Mouse (Mus musculus) neural tube, embryonic 12.5 days (tissue): ENCODE data around the gene AC153137.1. TPM values are rescaled to one million over a fixed set of nuclear protein-coding genes. Genes with fewer than 3 reads are reported as not detected.

ENCODE experiments used
- ATAC-seq: fragments of 200-750 bp; cut with Nextera tagmentation; 2 replicates; pipeline ENCODE4 v1.8.0; 2017; ENCODE audit warnings: low read depth, mild to moderate bottlenecking, moderate TSS enrichment, moderate library complexity; ENCODE audit not compliant: low FRiP score
- H3K27ac ChIP-seq: fragments of 300-500 bp; sonication (generic); 2 replicates; pipeline ENCODE4 v1.5.1; 2016
- H3K27me3 ChIP-seq: fragments of 300-500 bp; sonication (generic); replicated peaks from 2 replicates; pipeline ENCODE4 v1.6.1; 2016; ENCODE audit warnings: mild to moderate bottlenecking
- H3K36me3 ChIP-seq: fragments of 300-500 bp; sonication (generic); 2 replicates; pipeline ENCODE4 v1.6.1; 2016; ENCODE audit warnings: mild to moderate bottlenecking
- H3K4me1 ChIP-seq: fragments of 300-500 bp; sonication (generic); 2 replicates; pipeline ENCODE4 v1.6.1; 2016
- H3K4me2 ChIP-seq: fragments of 300-500 bp; sonication (generic); replicated peaks from 2 replicates; pipeline ENCODE4 v1.6.1; 2016; ENCODE audit warnings: mild to moderate bottlenecking
- H3K4me3 ChIP-seq: fragments of 300-500 bp; sonication (generic); 2 replicates; pipeline ENCODE4 v1.5.1; 2016
- H3K9ac ChIP-seq: fragments of 300-500 bp; sonication (generic); 2 replicates; pipeline ENCODE4 v1.6.1; 2016; ENCODE audit warnings: mild to moderate bottlenecking
- H3K9me3 ChIP-seq: fragments of 300-500 bp; sonication (generic); 2 replicates; pipeline ENCODE4 v1.6.1; 2016; ENCODE audit warnings: mild to moderate bottlenecking
- WGBS: fragments of 180-500 bp; shearing (Covaris S2); methylation state at CpG from one replicate; pipeline ENCODE4 v1.1.7; 2016; 5-methylcytosine and 5-hydroxymethylcytosine counted together
- polyA plus RNA-seq: library from polyadenylated mRNA; unstranded; fragments of >200 nt; fragmentation: Nextera tagmentation; extraction: Ambion mirVana; gene quantifications from 2 replicates; pipeline ENCODE4 v1.2.1, GENCODE M21; 2016

The AC153137.1 gene
- polyA plus RNA-seq, 1 experiment from 2014 or later: not detected

DNA sequence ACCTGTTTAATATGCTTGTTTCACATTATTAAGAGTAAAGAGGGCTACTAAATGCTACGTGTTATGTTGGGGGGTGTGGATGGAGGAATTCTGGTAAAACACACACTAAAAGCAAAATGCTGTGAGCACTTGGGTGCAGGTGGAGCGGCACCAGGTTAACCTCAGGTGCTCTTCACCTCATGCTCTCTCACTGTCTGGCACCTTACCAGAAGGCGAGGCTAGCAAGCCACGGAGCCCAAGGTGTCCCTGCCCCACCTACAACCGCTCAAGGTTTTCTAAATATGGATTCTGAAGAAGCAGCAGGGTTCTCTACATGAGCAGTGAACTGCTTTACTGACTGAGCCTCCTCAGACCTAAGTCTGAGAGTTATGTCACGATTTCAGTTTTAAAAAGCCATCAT, 32.6 kb downstream of the AC153137.1 start:
- no peak overlapping the region for H3K27ac ChIP-seq
- peaks cover 27% of the 10 kb centered on the region for H3K36me3 ChIP-seq
- WGBS: 95% methylated on average over 6 of the region's 6 CpGs
- no peak for ATAC-seq
- H3K9me3 ChIP-seq: no peaks in the 10 kb centered on the region
- H3K4me2 ChIP-seq: no peak overlapping the region
- no peak overlapping the region for H3K4me3 ChIP-seq
- H3K9ac ChIP-seq: no peak overlapping the region
- H3K4me1 ChIP-seq: peaks cover 10% of the 10 kb centered on the region; the same call in 1 of the 2 replicates
- H3K27me3 ChIP-seq: no peaks in the 10 kb centered on the region

DNA sequence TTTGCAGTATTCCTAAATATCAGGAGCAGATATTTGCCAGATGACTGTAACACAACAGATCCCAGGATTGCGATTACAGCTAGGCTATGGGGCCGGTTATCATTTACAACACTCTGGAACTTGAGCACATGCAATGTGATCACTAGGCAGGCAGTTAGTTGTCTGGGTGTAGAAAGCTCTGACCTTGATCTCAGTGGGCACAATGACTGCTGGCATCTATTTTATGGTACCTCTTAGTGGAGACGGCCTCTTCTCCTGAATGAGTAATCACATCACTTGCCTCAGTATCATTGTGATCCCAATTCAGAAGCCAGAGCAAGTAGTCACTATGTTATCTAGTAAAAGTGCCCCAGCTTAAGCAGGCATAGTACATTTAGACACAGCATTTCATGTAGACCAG, 37.2 kb downstream of the AC153137.1 start:
- Histone ChIP-seq H3K27me3 (no peaks in the 10 kb centered on the region), H3K4me3 (no peak overlapping the region), H3K36me3 (peaks cover 24% of the 10 kb centered on the region), H3K9me3 (no peaks in the 10 kb centered on the region), H3K4me1 (no peaks in the 10 kb centered on the region), H3K9ac (no peak overlapping the region), H3K4me2 (no peak overlapping the region), H3K27ac (no peak overlapping the region)
- ATAC-seq: no peak
- WGBS: 63% methylated on average over 3 of the region's 3 CpGs

DNA sequence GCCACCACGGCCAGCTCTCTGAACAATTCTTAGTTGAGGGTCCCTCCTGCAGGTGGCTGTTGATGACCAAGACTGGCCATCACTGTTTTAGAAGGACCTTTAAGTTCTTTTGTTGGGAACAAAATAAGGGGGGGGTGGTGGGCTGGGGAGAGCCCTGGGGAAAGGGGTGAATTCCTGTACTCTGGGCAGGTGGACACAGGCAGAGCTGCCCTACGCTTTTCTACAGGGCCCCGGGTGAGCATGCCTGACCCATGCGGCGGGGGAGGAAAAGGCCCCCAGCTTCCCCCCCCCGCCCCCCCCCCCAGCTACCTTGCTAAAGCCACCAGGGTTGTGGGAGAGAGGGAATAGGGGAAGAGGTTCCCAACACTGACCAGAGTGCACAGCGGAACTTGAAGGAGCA, 39.4 kb downstream of the AC153137.1 start:
- no peaks in the 10 kb centered on the region for H3K9me3 ChIP-seq
- no peak overlapping the region for H3K9ac ChIP-seq
- no peak for ATAC-seq
- H3K36me3 ChIP-seq: peaks cover 5% of the 10 kb centered on the region
- no peaks in the 10 kb centered on the region for H3K4me1 ChIP-seq
- 78% methylated on average over 7 of the region's 7 CpGs for WGBS
- H3K4me2 ChIP-seq: no peak overlapping the region
- H3K27ac ChIP-seq: no peak overlapping the region
- no peaks in the 10 kb centered on the region for H3K27me3 ChIP-seq
- H3K4me3 ChIP-seq: no peak overlapping the region

DNA sequence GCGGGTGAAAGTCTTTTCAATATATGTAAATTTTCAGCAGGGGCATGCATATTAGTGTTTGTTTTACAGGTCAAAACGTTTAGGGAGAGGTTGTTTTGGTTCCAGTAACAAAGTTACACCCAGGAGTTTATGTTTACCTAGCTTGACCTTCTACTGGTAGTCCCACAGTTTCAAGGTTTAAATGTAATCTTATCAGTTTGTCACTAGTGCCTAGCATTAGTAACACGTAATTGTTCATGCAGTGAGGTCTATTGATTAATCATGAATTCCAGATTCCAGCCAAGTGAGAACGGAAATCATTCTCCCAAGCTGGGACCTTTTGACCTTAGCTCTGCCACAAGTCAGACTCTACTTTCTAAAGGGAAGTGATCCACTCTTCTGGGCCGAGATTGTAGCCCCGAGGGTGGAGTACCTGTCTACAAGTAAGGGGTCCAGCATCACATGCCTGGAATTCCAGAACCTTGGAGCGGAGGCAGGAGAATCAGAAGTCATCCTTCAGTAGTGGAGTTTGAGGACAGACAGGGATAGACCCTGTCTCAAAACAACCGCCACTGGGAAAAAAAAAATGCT, 40.3 kb downstream of the AC153137.1 start:
- no peak overlapping the region for H3K4me2 ChIP-seq
- no peak for ATAC-seq
- no peak overlapping the region for H3K4me3 ChIP-seq
- H3K9ac ChIP-seq: no peak overlapping the region
- no peak overlapping the region for H3K27ac ChIP-seq
- H3K36me3 ChIP-seq: peaks cover 2% of the 10 kb centered on the region; the same call in 1 of the 2 replicates
- H3K27me3 ChIP-seq: no peaks in the 10 kb centered on the region
- no peaks in the 10 kb centered on the region for H3K9me3 ChIP-seq
- WGBS: 72% methylated on average over 8 of the region's 8 CpGs
- H3K4me1 ChIP-seq: no peaks in the 10 kb centered on the region

DNA sequence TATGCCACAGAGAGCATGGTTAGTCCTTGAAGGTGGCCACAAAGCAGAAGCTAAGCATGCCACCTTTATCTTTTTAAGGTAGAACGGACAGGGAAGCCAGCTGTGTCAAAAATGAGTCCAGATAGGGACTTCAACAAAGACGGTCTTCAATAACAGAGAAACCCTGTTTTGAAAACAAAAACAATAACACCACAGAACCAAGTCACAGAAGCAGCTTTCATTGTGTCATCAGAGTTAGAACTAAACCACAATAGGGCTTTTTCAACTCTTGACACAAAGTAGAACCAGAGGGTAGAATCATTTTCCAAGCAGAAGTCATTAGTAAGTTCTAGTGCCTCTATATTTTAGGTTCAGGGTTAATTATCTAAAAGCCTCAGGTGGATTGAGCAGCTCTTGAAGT, 41.3 kb downstream of the AC153137.1 start:
- no peak overlapping the region for H3K9ac ChIP-seq
- no peak overlapping the region for H3K4me2 ChIP-seq
- H3K27me3 ChIP-seq: no peaks in the 10 kb centered on the region
- no peak for ATAC-seq
- peaks cover 2% of the 10 kb centered on the region; the same call in 1 of the 2 replicates for H3K36me3 ChIP-seq
- H3K4me1 ChIP-seq: no peaks in the 10 kb centered on the region
- H3K4me3 ChIP-seq: no peak overlapping the region
- 88% methylated on average over 2 of the region's 2 CpGs for WGBS
- H3K9me3 ChIP-seq: no peaks in the 10 kb centered on the region
- no peak overlapping the region for H3K27ac ChIP-seq

DNA sequence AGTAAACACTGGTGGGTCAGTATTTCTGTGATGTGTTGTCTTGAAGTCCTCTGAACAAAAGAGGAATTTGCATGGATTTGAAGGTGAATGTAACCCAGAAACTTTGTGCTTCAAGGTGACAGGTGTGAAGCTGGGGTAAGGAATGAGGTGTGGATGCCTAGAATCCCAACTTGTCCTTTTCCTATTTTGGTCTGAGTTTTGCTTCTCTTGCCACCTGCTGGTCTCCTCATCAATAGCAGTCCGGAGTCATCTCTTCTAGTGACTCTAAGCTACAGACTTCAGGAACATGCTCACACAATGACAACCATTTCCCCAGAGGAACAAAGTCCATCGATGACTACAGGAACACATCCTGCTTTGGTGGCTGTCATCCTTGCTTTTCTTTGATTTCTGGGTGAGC, 46.9 kb downstream of the AC153137.1 start:
- Histone ChIP-seq H3K27me3 (no peaks in the 10 kb centered on the region), H3K9me3 (no peaks in the 10 kb centered on the region), H3K9ac (no peak overlapping the region), H3K4me2 (no peak overlapping the region), H3K36me3 (no peaks in the 10 kb centered on the region), H3K27ac (no peak overlapping the region), H3K4me3 (no peak overlapping the region), H3K4me1 (no peaks in the 10 kb centered on the region)
- 72% methylated on average over 2 of the region's 2 CpGs for WGBS
- no peak for ATAC-seq

DNA sequence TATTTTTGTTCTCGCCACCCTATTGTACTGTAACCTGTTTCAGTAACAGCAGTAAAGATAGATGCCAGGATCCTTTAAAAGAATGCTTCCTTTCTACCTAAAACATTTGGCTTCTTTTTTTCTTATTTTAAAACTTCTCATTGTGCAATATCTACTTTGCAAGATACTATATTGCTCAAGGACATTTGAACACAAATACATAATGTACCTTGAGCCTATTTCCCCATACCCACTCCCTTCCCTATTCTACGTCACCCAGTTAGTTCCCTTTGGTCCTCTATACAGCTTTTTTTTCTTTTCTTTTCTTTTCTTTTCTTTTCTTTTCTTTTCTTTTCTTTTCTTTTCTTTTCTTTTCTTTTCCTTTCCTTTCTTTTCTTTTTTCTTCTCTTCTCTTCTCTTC, 47.6 kb downstream of the AC153137.1 start:
- 84% methylated on average over 2 of the region's 2 CpGs for WGBS
- no peak overlapping the region for H3K9ac ChIP-seq
- ATAC-seq: no peak
- no peaks in the 10 kb centered on the region for H3K9me3 ChIP-seq
- H3K4me2 ChIP-seq: no peak overlapping the region
- no peak overlapping the region for H3K4me3 ChIP-seq
- H3K27me3 ChIP-seq: no peaks in the 10 kb centered on the region
- H3K4me1 ChIP-seq: no peaks in the 10 kb centered on the region
- H3K27ac ChIP-seq: no peak overlapping the region
- H3K36me3 ChIP-seq: no peaks in the 10 kb centered on the region

Other genes starting within 250 kb of the AC153137.1 start
- gene Phf3, start 104.0 kb downstream of the AC153137.1 start, polyA plus RNA-seq: 38.4 and 42.5 TPM in 2 replicates
- not detected in 2 replicates for gene Lgsn, start 198.4 kb upstream of the AC153137.1 start, polyA plus RNA-seq
- not detected in 2 replicates for gene 4931428L18Rik, start 244.7 kb upstream of the AC153137.1 start, polyA plus RNA-seq
- not detected in 2 replicates for gene Pih1d3, start 244.9 kb upstream of the AC153137.1 start, polyA plus RNA-seq